Mouse (Mus musculus) hindbrain, embryonic 15.5 days (tissue): ENCODE measurements at regions not wholly inside any gene's neighbourhood (a gene's known extent, or its start where the extent isn't known, plus 50 kb on each side); places are given as distances from the start of the nearest gene placed in this dataset.
"Not testable (repeated sequence)": the region's sequence is repeated elsewhere in the genome, so short reads cannot be mapped to it uniquely, and the experiment has no call there.

Source experiments
- ATAC-seq: fragments of 200-750 bp; cut with Nextera tagmentation; 2 replicates; pipeline ENCODE4 v1.8.0; 2017; ENCODE audit warnings: low read depth, moderate number of reproducible peaks, moderate TSS enrichment; ENCODE audit not compliant: low FRiP score
- H3K27ac ChIP-seq: fragments of 300-500 bp; sonication (generic); replicated peaks from 2 replicates; pipeline ENCODE4 v1.5.1; 2015; ENCODE audit warnings: mild to moderate bottlenecking, inconsistent platforms
- H3K27me3 ChIP-seq: fragments of 300-500 bp; sonication (generic); 2 replicates; pipeline ENCODE4 v1.6.1; 2015; ENCODE audit warnings: control low read depth, inconsistent platforms
- H3K36me3 ChIP-seq: fragments of 300-500 bp; sonication (generic); 2 replicates; pipeline ENCODE4 v1.6.1; 2015; ENCODE audit warnings: control low read depth, inconsistent platforms
- H3K4me1 ChIP-seq: fragments of 300-500 bp; sonication (generic); replicated peaks from 2 replicates; pipeline ENCODE4 v1.6.1; 2015; ENCODE audit warnings: control low read depth, inconsistent platforms
- H3K4me2 ChIP-seq: fragments of 300-500 bp; sonication (generic); 2 replicates; pipeline ENCODE4 v1.6.1; 2015; ENCODE audit warnings: moderate library complexity, mild to moderate bottlenecking, inconsistent platforms
- H3K4me3 ChIP-seq: fragments of 300-500 bp; sonication (generic); 2 replicates; pipeline ENCODE4 v1.5.1; 2015; ENCODE audit warnings: mild to moderate bottlenecking, inconsistent platforms
- H3K9ac ChIP-seq: fragments of 300-500 bp; sonication (generic); 2 replicates; pipeline ENCODE4 v1.6.1; 2015; ENCODE audit warnings: inconsistent platforms
- H3K9me3 ChIP-seq: fragments of 300-500 bp; sonication (generic); 2 replicates; pipeline ENCODE4 v1.6.1; 2016; ENCODE audit warnings: control low read depth, inconsistent platforms
- WGBS: fragments of 180-500 bp; shearing (Covaris S2); methylation state at CpG from one replicate; pipeline ENCODE4 v1.1.7; 2015; 5-methylcytosine and 5-hydroxymethylcytosine counted together

- Histone ChIP-seq H3K9ac (no peak overlapping the region), H3K36me3 (no peaks in the 10 kb centered on the region), H3K9me3 (no peaks in the 10 kb centered on the region), H3K27ac (peak overlapping the region; percentile 76), H3K4me3 (no peak overlapping the region), H3K4me2 (no peak overlapping the region), H3K4me1 (peaks cover 11% of the 10 kb centered on the region), H3K27me3 (no peaks in the 10 kb centered on the region)
- no peak for ATAC-seq
- 48% methylated on average over 4 of the region's 4 CpGs for WGBS
Observed at GRCm38 (mm10) chr13:83750437-83750836, 246.6 kb downstream of the Mef2c start.

- Histone ChIP-seq H3K27me3 (no peaks in the 10 kb centered on the region), H3K9me3 (no peaks in the 10 kb centered on the region), H3K36me3 (no peaks in the 10 kb centered on the region), H3K4me2 (no peak overlapping the region), H3K4me3 (no peak overlapping the region), H3K4me1 (no peaks in the 10 kb centered on the region), H3K9ac (no peak overlapping the region), H3K27ac (0 out of 2 replicates have a peak overlapping the region, but pooled peaks have one; percentile 37)
- no peak for ATAC-seq
- 64% methylated on average over 14 of the region's 14 CpGs for WGBS
Observed at GRCm38 (mm10) chr13:83760387-83761170, 256.7 kb downstream of the Mef2c start.

- no peak overlapping the region for H3K4me3 ChIP-seq
- H3K9ac ChIP-seq = no peak overlapping the region
- H3K27me3 ChIP-seq = no peaks in the 10 kb centered on the region
- H3K4me2 ChIP-seq = no peak overlapping the region
- WGBS = 60% methylated on average over 1 of the region's 1 CpGs
- no peak for ATAC-seq
- H3K4me1 ChIP-seq = no peaks in the 10 kb centered on the region
- no peaks in the 10 kb centered on the region for H3K9me3 ChIP-seq
- H3K36me3 ChIP-seq = no peaks in the 10 kb centered on the region
- no peak overlapping the region for H3K27ac ChIP-seq
Observed at GRCm38 (mm10) chr13:83762484-83762883, 258.6 kb downstream of the Mef2c start.

- WGBS = 40% methylated on average over 5 of the region's 5 CpGs
- not testable (repeated sequence) for H3K36me3 ChIP-seq, H3K4me3 ChIP-seq
Observed at GRCm38 (mm10) chr13:83763288-83763687, 259.5 kb downstream of the Mef2c start.

GRCm38 (mm10) chr13:83785643-83786042 lies 281.8 kb downstream of the Mef2c start:
- Histone ChIP-seq H3K4me1 (0 out of 2 replicates have a peak, but pooled peaks cover 3% of the 10 kb centered on the region), H3K27ac (no peak overlapping the region), H3K36me3 (no peaks in the 10 kb centered on the region), H3K9me3 (no peaks in the 10 kb centered on the region), H3K9ac (no peak overlapping the region), H3K4me2 (no peak overlapping the region), H3K4me3 (no peak overlapping the region), H3K27me3 (no peaks in the 10 kb centered on the region)
- ATAC-seq = no peak

More at GRCm38 (mm10) chr13:83763288-83763687, 259.5 kb downstream of the Mef2c start:
- not testable (repeated sequence) for H3K4me2 ChIP-seq, H3K27ac ChIP-seq, H3K9me3 ChIP-seq, ATAC-seq, H3K9ac ChIP-seq, H3K4me1 ChIP-seq, H3K27me3 ChIP-seq

- H3K36me3 ChIP-seq = no peaks in the 10 kb centered on the region
- H3K4me3 ChIP-seq = no peak overlapping the region
- ATAC-seq = no peak
- no peak overlapping the region for H3K4me2 ChIP-seq
- 85% methylated on average over 1 of the region's 1 CpGs for WGBS
- H3K4me1 ChIP-seq = no peaks in the 10 kb centered on the region
- no peak overlapping the region for H3K27ac ChIP-seq
- H3K9ac ChIP-seq = no peak overlapping the region
- no peaks in the 10 kb centered on the region for H3K27me3 ChIP-seq
- no peaks in the 10 kb centered on the region for H3K9me3 ChIP-seq
Observed at GRCm38 (mm10) chr13:83809535-83809934, 305.7 kb downstream of the Mef2c start.

GRCm38 (mm10) chr13:83820291-83820690 lies 316.5 kb downstream of the Mef2c start:
- Histone ChIP-seq H3K9me3 (no peaks in the 10 kb centered on the region), H3K4me1 (no peaks in the 10 kb centered on the region), H3K36me3 (no peaks in the 10 kb centered on the region), H3K27me3 (no peaks in the 10 kb centered on the region), H3K4me2 (no peak overlapping the region), H3K9ac (no peak overlapping the region), H3K4me3 (no peak overlapping the region), H3K27ac (no peak overlapping the region)
- ATAC-seq = no peak
- 51% methylated on average over 4 of the region's 4 CpGs for WGBS

GRCm38 (mm10) chr13:83820721-83821120 lies 316.9 kb downstream of the Mef2c start:
- Histone ChIP-seq H3K27me3 (no peaks in the 10 kb centered on the region), H3K9ac (no peak overlapping the region), H3K9me3 (no peaks in the 10 kb centered on the region), H3K4me1 (no peaks in the 10 kb centered on the region), H3K4me2 (no peak overlapping the region), H3K27ac (no peak overlapping the region), H3K4me3 (no peak overlapping the region), H3K36me3 (no peaks in the 10 kb centered on the region)
- 58% methylated on average over 3 of the region's 3 CpGs for WGBS
- no peak for ATAC-seq

GRCm38 (mm10) chr13:83824926-83825325 lies 321.1 kb downstream of the Mef2c start:
- no peaks in the 10 kb centered on the region for H3K9me3 ChIP-seq
- no peak overlapping the region for H3K27ac ChIP-seq
- 90% methylated on average over 4 of the region's 4 CpGs for WGBS

GRCm38 (mm10) chr13:83826841-83827463 lies 323.1 kb downstream of the Mef2c start:
- H3K9ac ChIP-seq = no peak overlapping the region
- no peak overlapping the region for H3K4me3 ChIP-seq
- H3K4me2 ChIP-seq = no peak overlapping the region
- no peaks in the 10 kb centered on the region for H3K9me3 ChIP-seq
- WGBS = 42% methylated on average over 4 of the region's 4 CpGs
- H3K36me3 ChIP-seq = no peaks in the 10 kb centered on the region
- ATAC-seq = no peak
- H3K27me3 ChIP-seq = no peaks in the 10 kb centered on the region
- H3K27ac ChIP-seq = no peak overlapping the region
- H3K4me1 ChIP-seq = no peaks in the 10 kb centered on the region

More at GRCm38 (mm10) chr13:83824926-83825325, 321.1 kb downstream of the Mef2c start:
- Histone ChIP-seq H3K4me1 (no peaks in the 10 kb centered on the region), H3K4me2 (no peak overlapping the region), H3K27me3 (no peaks in the 10 kb centered on the region), H3K4me3 (no peak overlapping the region), H3K36me3 (no peaks in the 10 kb centered on the region), H3K9ac (no peak overlapping the region)
- ATAC-seq = no peak

GRCm38 (mm10) chr13:83865932-83866685 lies 356.0 kb upstream of the Tmem161b start:
- Histone ChIP-seq H3K4me2 (peak overlapping the region; percentile 35), H3K4me3 (no peak overlapping the region), H3K36me3 (no peaks in the 10 kb centered on the region), H3K4me1 (peaks cover 16% of the 10 kb centered on the region), H3K27ac (peak overlapping the region; percentile 91), H3K9ac (no peak overlapping the region; the same call in 1 of the 2 replicates), H3K9me3 (no peaks in the 10 kb centered on the region), H3K27me3 (no peaks in the 10 kb centered on the region)
- WGBS = 30% methylated on average over 6 of the region's 6 CpGs
- ATAC-seq = peak; percentile 55; the same call in 1 of the 2 replicates

GRCm38 (mm10) chr13:83867211-83867610 lies 354.9 kb upstream of the Tmem161b start:
- Histone ChIP-seq H3K4me2 (no peak overlapping the region), H3K27me3 (no peaks in the 10 kb centered on the region), H3K36me3 (no peaks in the 10 kb centered on the region), H3K4me1 (peaks cover 16% of the 10 kb centered on the region), H3K27ac (peak overlapping the region; percentile 68), H3K4me3 (no peak overlapping the region), H3K9me3 (no peaks in the 10 kb centered on the region), H3K9ac (no peak overlapping the region)
- WGBS = 37% methylated on average over 1 of the region's 1 CpGs
- no peak for ATAC-seq
